Mouse (Mus musculus): ENCODE measurements around the gene Hhat. TPM values are rescaled to one million over a fixed set of nuclear protein-coding genes. Genes with fewer than 3 reads are reported as not detected.

Hhat gene
- polyA plus RNA-seq, 1 experiment from 2014 or later, result 7.2 TPM

DNA sequence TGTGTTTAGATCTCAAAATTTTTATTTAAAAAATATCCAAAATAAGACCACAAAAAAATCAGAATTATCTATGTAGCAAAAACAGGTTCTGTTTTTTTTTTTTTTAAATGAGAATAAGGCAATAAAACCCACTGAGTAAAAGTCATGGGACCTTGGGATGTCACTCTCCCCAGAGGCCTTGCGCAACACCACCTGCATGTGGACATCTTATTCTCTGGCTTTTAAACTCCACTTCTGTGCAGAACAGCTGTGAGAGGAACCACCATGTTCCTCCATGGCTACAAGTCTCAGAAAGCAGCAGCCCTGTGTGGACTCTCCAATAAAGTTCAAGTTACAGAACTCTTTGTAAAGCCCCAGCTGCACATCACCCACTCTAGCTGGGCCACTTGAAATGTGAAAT lies 258.2 kb downstream of the Hhat start:
- no peak overlapping the region for H3K9ac ChIP-seq (ENCODE audit: low read depth, low read length)
- no peaks in the 10 kb centered on the region for H3K36me3 ChIP-seq (ENCODE audit: control insufficient read depth, insufficient read depth, low read length)
- H3K27me3 ChIP-seq (ENCODE audit: control insufficient read depth, insufficient read depth, low read length), result no peaks in the 10 kb centered on the region
- no peak overlapping the region for H3K4me2 ChIP-seq
- no peaks in the 10 kb centered on the region for H3K4me1 ChIP-seq (ENCODE audit: control insufficient read depth, insufficient read depth, low read length)
- H3K27ac ChIP-seq (ENCODE audit: low read depth, low read length), result no peak overlapping the region
- no peak overlapping the region for H3K4me3 ChIP-seq (ENCODE audit: low read depth, low read length)
- WGBS (ENCODE audit: insufficient replicate concordance), result 94% methylated on average over 1 of the region's 1 CpGs
- ATAC-seq (replicated peaks; ENCODE audit: insufficient number of reproducible peaks, low FRiP score, low TSS enrichment), result no peak
- H3K9me3 ChIP-seq (replicated peaks; ENCODE audit: control insufficient read depth, low read length), result no peaks in the 10 kb centered on the region

DNA sequence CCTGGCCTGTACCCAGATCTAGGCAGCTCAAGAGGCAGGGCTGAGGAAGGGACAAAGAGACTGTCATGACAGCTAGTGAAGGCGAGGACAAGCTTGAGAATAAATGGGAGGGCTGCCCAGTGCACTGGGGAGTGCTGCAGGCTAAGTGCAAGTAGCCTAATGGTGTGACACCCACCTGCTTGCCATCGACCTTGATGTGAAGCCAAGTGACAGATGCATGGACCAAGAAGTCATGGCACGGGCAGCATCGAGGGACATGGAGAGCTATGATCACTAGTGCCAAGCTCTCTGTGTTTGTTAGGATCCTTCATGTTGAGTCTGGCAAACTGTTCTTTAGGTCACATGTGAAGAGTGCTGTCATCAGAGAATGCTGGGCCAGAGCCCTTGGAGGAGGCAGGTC lies 267.4 kb downstream of the Hhat start:
- H3K9ac ChIP-seq (ENCODE audit: low read depth, low read length), result no peak overlapping the region
- WGBS (ENCODE audit: insufficient replicate concordance), result 67% methylated on average over 4 of the region's 4 CpGs
- no peaks in the 10 kb centered on the region for H3K9me3 ChIP-seq (replicated peaks; ENCODE audit: control insufficient read depth, low read length)
- H3K4me3 ChIP-seq (ENCODE audit: low read depth, low read length), result no peak overlapping the region
- H3K4me2 ChIP-seq, result no peak overlapping the region
- no peak overlapping the region for H3K27ac ChIP-seq (ENCODE audit: low read depth, low read length)
- H3K36me3 ChIP-seq (ENCODE audit: control insufficient read depth, insufficient read depth, low read length), result no peaks in the 10 kb centered on the region
- H3K27me3 ChIP-seq (ENCODE audit: control insufficient read depth, insufficient read depth, low read length), result no peaks in the 10 kb centered on the region
- ATAC-seq (replicated peaks; ENCODE audit: insufficient number of reproducible peaks, low FRiP score, low TSS enrichment), result no peak
- no peaks in the 10 kb centered on the region for H3K4me1 ChIP-seq (ENCODE audit: control insufficient read depth, insufficient read depth, low read length)

DNA sequence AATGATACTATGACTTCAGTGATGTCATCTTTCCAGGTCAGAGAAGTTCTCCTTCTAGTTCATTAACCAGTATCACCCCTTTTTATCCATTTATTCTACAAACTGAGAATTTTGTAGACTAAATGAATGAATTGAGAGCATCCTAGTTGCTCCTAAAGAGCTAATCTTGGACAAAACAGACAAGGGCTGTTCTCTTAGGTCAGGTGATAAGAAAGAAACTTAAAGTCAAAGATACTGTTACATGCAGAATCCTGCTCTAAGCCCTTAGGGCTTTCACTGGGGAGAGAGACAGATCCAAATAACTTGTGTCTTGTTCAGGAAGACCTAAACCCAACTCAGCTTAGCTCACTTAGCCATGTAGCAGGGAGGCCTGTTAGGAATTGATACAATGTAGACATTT lies 268.2 kb downstream of the Hhat start:
- Histone ChIP-seq H3K4me3 (ENCODE audit: low read depth, low read length) (no peak overlapping the region), H3K9ac (ENCODE audit: low read depth, low read length) (no peak overlapping the region), H3K9me3 (replicated peaks; ENCODE audit: control insufficient read depth, low read length) (no peaks in the 10 kb centered on the region), H3K4me2 (no peak overlapping the region), H3K4me1 (ENCODE audit: control insufficient read depth, insufficient read depth, low read length) (no peaks in the 10 kb centered on the region), H3K36me3 (ENCODE audit: control insufficient read depth, insufficient read depth, low read length) (no peaks in the 10 kb centered on the region), H3K27me3 (ENCODE audit: control insufficient read depth, insufficient read depth, low read length) (no peaks in the 10 kb centered on the region), H3K27ac (ENCODE audit: low read depth, low read length) (no peak overlapping the region)
- no peak for ATAC-seq (replicated peaks; ENCODE audit: insufficient number of reproducible peaks, low FRiP score, low TSS enrichment)

DNA sequence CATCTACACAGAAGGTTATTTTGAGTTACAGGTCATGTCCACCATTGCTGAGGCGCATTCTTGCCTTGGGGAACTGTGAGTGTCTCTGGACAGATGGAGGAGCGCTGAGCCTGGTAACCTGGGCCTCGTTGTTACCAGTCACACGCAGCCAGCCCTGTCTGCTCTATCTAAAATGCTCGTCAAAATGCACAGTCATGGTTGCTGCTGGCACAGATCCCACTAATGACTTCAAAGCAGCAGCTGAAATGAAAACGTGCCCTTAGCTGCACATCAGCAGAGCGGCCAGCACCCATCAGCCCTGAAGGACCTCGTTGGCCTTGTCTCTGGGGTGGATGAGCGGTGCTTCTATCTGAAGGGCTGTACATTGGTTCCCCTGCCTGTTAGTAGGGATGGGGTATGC lies 269.0 kb downstream of the Hhat start:
- no peaks in the 10 kb centered on the region for H3K4me1 ChIP-seq (ENCODE audit: control insufficient read depth, insufficient read depth, low read length)

DNA sequence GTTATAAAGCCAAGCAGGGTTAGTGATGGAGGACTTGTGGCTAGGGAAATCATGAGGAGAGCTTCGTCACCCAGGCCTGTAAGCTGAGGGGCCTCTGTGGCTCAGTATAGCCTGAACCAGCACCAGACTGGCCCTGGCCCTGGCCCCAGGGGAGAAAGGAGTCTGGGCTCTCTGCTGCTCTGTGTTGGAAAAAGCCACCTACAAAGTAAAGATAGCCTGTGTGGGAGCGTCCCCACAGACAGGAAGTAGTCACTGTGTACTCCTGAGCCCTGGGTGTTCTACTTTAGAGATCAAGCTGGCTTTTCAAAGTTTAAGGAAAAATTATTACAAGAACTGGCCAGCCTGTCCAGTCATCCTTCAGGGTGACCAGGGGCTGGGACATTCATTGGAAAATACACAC lies 273.5 kb downstream of the Hhat start:
- H3K9ac ChIP-seq (ENCODE audit: low read depth, low read length), result no peak overlapping the region
- no peaks in the 10 kb centered on the region for H3K36me3 ChIP-seq (ENCODE audit: control insufficient read depth, insufficient read depth, low read length)
- no peak for ATAC-seq (replicated peaks; ENCODE audit: insufficient number of reproducible peaks, low FRiP score, low TSS enrichment)
- H3K4me1 ChIP-seq (ENCODE audit: control insufficient read depth, insufficient read depth, low read length), result no peaks in the 10 kb centered on the region
- H3K4me2 ChIP-seq, result no peak overlapping the region
- no peak overlapping the region for H3K27ac ChIP-seq (ENCODE audit: low read depth, low read length)
- no peak overlapping the region for H3K4me3 ChIP-seq (ENCODE audit: low read depth, low read length)
- H3K27me3 ChIP-seq (ENCODE audit: control insufficient read depth, insufficient read depth, low read length), result no peaks in the 10 kb centered on the region
- peaks cover 3% of the 10 kb centered on the region; the same call in 1 of the 2 replicates for H3K9me3 ChIP-seq (replicated peaks; ENCODE audit: control insufficient read depth, low read length)
- WGBS (ENCODE audit: insufficient replicate concordance), result 69% methylated on average over 2 of the region's 2 CpGs

More for the DNA sequence above, 269.0 kb downstream of the Hhat start:
- Histone ChIP-seq H3K27ac (ENCODE audit: low read depth, low read length) (no peak overlapping the region), H3K36me3 (ENCODE audit: control insufficient read depth, insufficient read depth, low read length) (no peaks in the 10 kb centered on the region), H3K4me2 (no peak overlapping the region), H3K27me3 (ENCODE audit: control insufficient read depth, insufficient read depth, low read length) (no peaks in the 10 kb centered on the region), H3K9ac (ENCODE audit: low read depth, low read length) (no peak overlapping the region), H3K4me3 (ENCODE audit: low read depth, low read length) (no peak overlapping the region), H3K9me3 (replicated peaks; ENCODE audit: control insufficient read depth, low read length) (no peaks in the 10 kb centered on the region)
- 60% methylated on average over 9 of the region's 9 CpGs for WGBS (ENCODE audit: insufficient replicate concordance)
- no peak for ATAC-seq (replicated peaks; ENCODE audit: insufficient number of reproducible peaks, low FRiP score, low TSS enrichment)

DNA sequence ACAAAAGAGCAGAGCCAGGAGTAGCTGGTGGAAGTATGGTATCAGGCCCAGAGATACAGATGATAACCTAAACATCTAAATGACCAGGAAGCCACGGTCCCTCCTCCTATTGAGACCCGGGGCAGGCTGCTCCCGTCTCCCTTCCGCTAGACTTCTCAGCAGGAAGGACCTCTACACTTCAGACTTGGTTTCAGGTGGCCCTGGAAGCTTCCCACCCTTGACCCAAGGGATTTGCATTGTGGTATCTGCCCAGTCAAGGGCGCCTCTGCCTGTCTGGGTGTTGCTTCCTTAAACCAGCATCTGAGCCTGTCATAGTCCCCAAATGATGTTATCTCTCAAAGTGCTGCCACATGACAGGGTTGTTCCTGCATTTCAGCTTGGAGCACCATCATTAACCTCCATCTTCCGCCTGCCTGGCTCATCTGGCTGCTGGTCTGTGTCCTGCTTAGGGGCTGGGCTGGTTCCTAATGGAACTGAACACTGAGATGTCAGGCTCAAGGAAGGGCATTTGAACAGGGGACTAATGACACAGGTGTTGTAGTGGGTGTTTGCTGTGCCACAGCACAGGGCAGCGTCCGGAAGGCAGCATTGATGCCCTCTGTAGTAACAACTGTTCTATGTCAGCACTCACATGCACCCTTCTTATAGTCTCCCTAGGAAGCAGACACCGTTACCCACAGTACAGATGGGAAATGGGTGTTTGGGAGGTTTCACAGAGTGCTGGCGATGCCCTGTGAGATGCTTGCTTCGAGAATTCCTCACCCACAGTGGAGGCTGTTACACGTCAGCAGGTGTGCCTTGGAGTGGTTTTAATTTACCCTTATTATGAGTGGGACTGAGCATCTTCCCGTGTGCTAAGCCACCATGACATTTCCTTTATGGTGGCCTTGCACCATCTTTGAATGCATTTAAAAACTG lies 280.9 kb downstream of the Hhat start:
- no peak overlapping the region for H3K4me2 ChIP-seq
- H3K27me3 ChIP-seq (ENCODE audit: control insufficient read depth, insufficient read depth, low read length), result no peaks in the 10 kb centered on the region
- H3K9me3 ChIP-seq (replicated peaks; ENCODE audit: control insufficient read depth, low read length), result no peaks in the 10 kb centered on the region
- 63% methylated on average over 13 of the region's 13 CpGs for WGBS (ENCODE audit: insufficient replicate concordance)
- no peak for ATAC-seq (replicated peaks; ENCODE audit: insufficient number of reproducible peaks, low FRiP score, low TSS enrichment)
- H3K27ac ChIP-seq (ENCODE audit: low read depth, low read length), result no peak overlapping the region
- no peak overlapping the region for H3K9ac ChIP-seq (ENCODE audit: low read depth, low read length)
- H3K4me1 ChIP-seq (ENCODE audit: control insufficient read depth, insufficient read depth, low read length), result no peaks in the 10 kb centered on the region
- no peak overlapping the region for H3K4me3 ChIP-seq (ENCODE audit: low read depth, low read length)
- no peaks in the 10 kb centered on the region for H3K36me3 ChIP-seq (ENCODE audit: control insufficient read depth, insufficient read depth, low read length)

DNA sequence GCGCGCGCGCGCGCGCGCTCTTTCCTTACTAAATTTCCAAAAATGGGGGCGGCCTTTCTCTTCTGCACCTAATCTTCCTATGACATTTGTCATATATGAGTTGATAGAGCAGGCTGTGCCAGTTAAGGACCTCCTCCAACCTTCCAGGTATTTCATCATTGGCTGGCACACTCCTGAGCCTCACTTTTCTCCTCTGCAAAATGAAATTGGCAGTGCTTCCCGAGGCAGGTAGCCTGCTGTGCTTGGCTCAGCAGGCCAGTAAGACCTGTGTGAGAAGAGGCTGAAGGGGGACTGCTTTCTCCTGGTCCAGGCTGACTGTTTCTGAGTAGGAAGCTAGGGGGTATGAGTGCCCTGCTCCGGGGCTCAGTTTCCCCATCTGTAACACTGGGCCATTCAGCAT lies 283.5 kb downstream of the Hhat start:
- no peak for ATAC-seq (replicated peaks; ENCODE audit: insufficient number of reproducible peaks, low FRiP score, low TSS enrichment)
- Histone ChIP-seq H3K4me2 (no peak overlapping the region), H3K27ac (ENCODE audit: low read depth, low read length) (no peak overlapping the region), H3K4me1 (ENCODE audit: control insufficient read depth, insufficient read depth, low read length) (no peaks in the 10 kb centered on the region), H3K9ac (ENCODE audit: low read depth, low read length) (no peak overlapping the region), H3K9me3 (replicated peaks; ENCODE audit: control insufficient read depth, low read length) (no peaks in the 10 kb centered on the region), H3K27me3 (ENCODE audit: control insufficient read depth, insufficient read depth, low read length) (no peaks in the 10 kb centered on the region), H3K4me3 (ENCODE audit: low read depth, low read length) (no peak overlapping the region), H3K36me3 (ENCODE audit: control insufficient read depth, insufficient read depth, low read length) (no peaks in the 10 kb centered on the region)
- 91% methylated on average over 11 of the region's 11 CpGs for whole genome bisulfite sequencing (ENCODE audit: insufficient replicate concordance)

DNA sequence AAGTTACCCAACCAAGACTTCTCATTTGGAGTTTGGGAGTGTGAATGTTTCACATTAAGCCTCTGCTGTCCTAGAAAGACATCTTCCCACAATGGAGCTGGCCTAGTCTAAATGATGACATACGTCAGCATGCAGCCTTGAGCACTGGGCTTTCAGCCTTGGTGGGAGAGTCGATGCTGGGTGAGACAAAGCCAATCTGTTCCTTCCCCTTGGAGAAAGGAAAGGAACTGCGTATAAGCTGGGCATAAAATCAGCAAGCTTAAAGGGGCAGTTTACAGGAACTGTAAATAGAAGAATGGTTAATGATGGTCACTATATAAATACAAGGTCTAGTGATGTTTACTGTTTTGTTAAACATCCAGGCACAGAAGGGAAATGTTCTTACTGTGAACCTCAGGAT lies 286.0 kb downstream of the Hhat start:
- H3K4me3 ChIP-seq (ENCODE audit: low read depth, low read length), result no peak overlapping the region
- 77% methylated on average over 3 of the region's 3 CpGs for WGBS (ENCODE audit: insufficient replicate concordance)
- no peaks in the 10 kb centered on the region for H3K4me1 ChIP-seq (ENCODE audit: control insufficient read depth, insufficient read depth, low read length)
- no peak overlapping the region for H3K9ac ChIP-seq (ENCODE audit: low read depth, low read length)
- no peak for ATAC-seq (replicated peaks; ENCODE audit: insufficient number of reproducible peaks, low FRiP score, low TSS enrichment)
- no peak overlapping the region for H3K4me2 ChIP-seq
- no peaks in the 10 kb centered on the region for H3K36me3 ChIP-seq (ENCODE audit: control insufficient read depth, insufficient read depth, low read length)
- no peaks in the 10 kb centered on the region for H3K9me3 ChIP-seq (replicated peaks; ENCODE audit: control insufficient read depth, low read length)
- H3K27me3 ChIP-seq (ENCODE audit: control insufficient read depth, insufficient read depth, low read length), result no peaks in the 10 kb centered on the region
- no peak overlapping the region for H3K27ac ChIP-seq (ENCODE audit: low read depth, low read length)

DNA sequence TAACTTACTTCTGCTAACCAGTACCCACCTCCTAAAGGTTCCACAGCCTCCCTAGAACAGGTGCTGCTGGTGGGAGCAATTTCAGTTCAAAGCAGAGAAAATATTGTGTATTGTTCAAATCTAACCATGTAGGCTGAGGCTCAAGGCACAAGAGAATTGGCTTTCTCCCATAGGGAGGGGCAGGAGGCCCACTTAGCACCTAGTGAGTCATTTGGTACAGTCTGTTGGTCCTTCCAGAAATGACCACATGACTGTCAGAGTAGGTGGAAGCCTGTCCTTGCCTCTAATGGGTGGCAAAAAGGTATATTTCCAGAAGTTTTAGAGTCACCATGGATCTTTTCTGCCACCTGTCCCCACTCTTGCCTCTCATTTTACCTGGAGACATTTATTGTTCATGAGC lies 289.6 kb downstream of the Hhat start:
- Histone ChIP-seq H3K9me3 (replicated peaks; ENCODE audit: control insufficient read depth, low read length) (no peaks in the 10 kb centered on the region), H3K4me3 (ENCODE audit: low read depth, low read length) (no peak overlapping the region), H3K27me3 (ENCODE audit: control insufficient read depth, insufficient read depth, low read length) (no peaks in the 10 kb centered on the region), H3K27ac (ENCODE audit: low read depth, low read length) (no peak overlapping the region), H3K4me1 (ENCODE audit: control insufficient read depth, insufficient read depth, low read length) (no peaks in the 10 kb centered on the region; the same call in 1 of the 2 replicates), H3K4me2 (no peak overlapping the region), H3K36me3 (ENCODE audit: control insufficient read depth, insufficient read depth, low read length) (no peaks in the 10 kb centered on the region), H3K9ac (ENCODE audit: low read depth, low read length) (no peak overlapping the region)
- ATAC-seq (replicated peaks; ENCODE audit: insufficient number of reproducible peaks, low FRiP score, low TSS enrichment), result no peak

All from heart, embryonic 11.5 days (tissue).